Mouse (Mus musculus) gastrocnemius, postnatal 14 days (tissue): ENCODE measurements around the gene Hmgcl. TPM values are rescaled to one million over a fixed set of nuclear protein-coding genes. Genes with fewer than 3 reads are reported as not detected.
A peak's percentile ranks its signal among the peaks of the same experiment; 100 is the strongest.

ENCODE experiments used
- DNase-seq: peaks from one replicate; pipeline ENCODE4 v3.0.0; 2021; ENCODE audit warnings: mixed read lengths
- intact Hi-C: fragments of 180-260 bp; cut with DNase I; formaldehyde crosslinking; loops from one replicate; pipeline ENCODE4 v1.15.1; 2025; ENCODE audit warnings: low total_unique reads
- long read RNA-seq, 2 experiments: library from polyadenylated mRNA; stranded (forward); transcript quantifications; one replicate each; pipeline ENCODE4 v2.0.0; 2021
- total RNA-seq, 2 experiments: library from RNA; stranded (reverse); gene quantifications; 2 replicates each; pipeline ENCODE4 v1.2.3; 2021

Hmgcl gene
- total RNA-seq = 10 to 100 TPM; 47.2 to 56.6 TPM
- long read RNA-seq, experiment 1, transcript Hmgcl-201 (9 exons, 1,418 nt) = major isoform, 230 of 241 reads
- long read RNA-seq, experiment 1, partial matches to known transcripts = 3 of 241 reads
- long read RNA-seq, experiment 1, other reads (novel, unspliced or antisense) = 8 of 241 reads
- long read RNA-seq, experiment 2, transcript Hmgcl-201 (9 exons, 1,418 nt) = major isoform, 237 of 245 reads
- long read RNA-seq, experiment 2, partial matches to known transcripts = 3 of 245 reads
- long read RNA-seq, experiment 2, other reads (novel, unspliced or antisense) = 5 of 245 reads

GRCm38 (mm10) chr4:135946278-135946658, at the start of gene Hmgcl:
Hmgcl (plus strand) TSS chr4:135946448.
- intact Hi-C loops = no loop called here

DNA sequence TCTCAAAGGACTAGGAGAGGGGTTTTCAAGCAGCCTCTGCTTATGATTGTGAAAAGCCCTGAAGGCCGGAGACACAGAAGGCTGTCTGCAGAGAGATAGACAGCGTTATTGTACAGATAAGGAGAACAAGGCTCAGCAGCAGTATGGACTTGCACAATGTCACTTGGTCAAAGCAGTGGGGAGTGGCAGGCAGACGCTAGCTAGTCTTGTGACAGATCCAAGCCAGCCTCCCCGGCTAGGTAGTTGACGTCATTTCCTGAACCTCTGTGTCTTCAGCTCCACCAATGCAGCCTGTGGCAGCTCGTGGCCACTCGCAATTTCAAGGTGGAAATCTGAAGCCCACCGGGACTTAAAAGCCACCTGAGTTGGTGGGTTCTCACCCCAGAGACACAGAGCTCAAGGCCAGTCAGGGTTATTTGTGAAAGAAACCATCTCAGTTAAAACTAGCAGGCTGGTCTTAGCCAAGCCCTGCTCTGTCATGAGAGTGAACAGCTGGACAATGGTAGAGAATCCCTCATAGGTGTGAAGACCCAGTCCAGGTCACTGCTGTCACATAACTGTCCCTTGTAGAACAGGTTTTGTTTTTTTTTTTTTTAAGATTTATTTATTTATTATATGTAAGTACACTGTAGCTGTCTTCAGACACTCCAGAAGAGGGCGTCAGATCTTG, 47.7 kb upstream of the Hmgcl start:
- intact Hi-C loops = no loop called here
- DNase-seq = no peak

More at GRCm38 (mm10) chr4:135946278-135946658, at the start of gene Hmgcl:
- DNase-seq = peak; percentile 97

GRCm38 (mm10) chr4:135899050-135899448, 47.2 kb upstream of the Hmgcl start:
- intact Hi-C loops = no loop called here
- no peak for DNase-seq

- intact Hi-C loops = no loop called here
- no peak for DNase-seq
These were observed 46.2 kb upstream of the Hmgcl start for GRCm38 (mm10) chr4:135900008-135900407.

- DNase-seq = no peak
- intact Hi-C loops = no loop called here
These were observed 43.5 kb upstream of the Hmgcl start for GRCm38 (mm10) chr4:135902606-135903242.

DNA sequence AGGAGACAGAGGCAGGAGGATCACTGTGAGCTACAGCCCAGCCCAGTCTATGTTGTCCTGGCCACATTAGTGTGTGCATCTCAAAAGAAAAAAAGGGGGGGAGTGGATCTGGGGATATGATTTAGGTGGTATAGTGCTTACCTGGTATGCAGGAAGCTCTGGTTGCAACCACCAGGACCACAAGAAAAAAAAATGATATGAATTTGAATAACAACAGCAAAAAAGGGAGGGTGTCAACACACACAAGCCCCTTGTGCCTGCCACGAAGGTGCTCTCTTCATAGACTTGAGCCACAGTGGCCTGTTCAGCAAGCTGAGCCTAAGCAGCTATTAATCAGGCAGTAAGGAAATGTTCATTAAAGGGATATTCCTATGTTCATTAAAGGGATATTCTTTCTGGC, 41.4 kb upstream of the Hmgcl start:
- intact Hi-C loops = no loop called here
- DNase-seq = no peak

DNA sequence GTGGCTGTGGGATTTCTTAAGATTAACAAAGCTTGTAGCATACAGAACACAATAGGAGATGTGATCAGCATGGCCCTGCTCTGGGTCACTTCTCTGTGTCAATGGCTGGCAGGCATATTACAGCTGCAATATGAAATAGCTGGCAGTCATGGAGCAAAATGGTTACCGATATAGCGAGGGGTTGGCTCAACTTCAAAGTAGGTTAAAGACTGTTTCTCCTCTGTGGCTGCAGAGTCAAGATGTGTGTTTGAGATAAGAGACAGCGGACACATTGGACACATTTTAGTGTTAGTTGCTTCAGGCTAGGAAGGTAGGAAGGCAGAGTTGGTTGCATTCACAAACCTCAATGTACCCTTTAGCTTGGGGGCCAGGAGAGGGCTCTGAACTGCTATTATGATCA, 39.6 kb upstream of the Hmgcl start:
- DNase-seq = no peak
- intact Hi-C loops = no loop called here

- intact Hi-C loops = no loop called here
- no peak for DNase-seq
These were observed 36.8 kb upstream of the Hmgcl start for GRCm38 (mm10) chr4:135909326-135910066.

DNA sequence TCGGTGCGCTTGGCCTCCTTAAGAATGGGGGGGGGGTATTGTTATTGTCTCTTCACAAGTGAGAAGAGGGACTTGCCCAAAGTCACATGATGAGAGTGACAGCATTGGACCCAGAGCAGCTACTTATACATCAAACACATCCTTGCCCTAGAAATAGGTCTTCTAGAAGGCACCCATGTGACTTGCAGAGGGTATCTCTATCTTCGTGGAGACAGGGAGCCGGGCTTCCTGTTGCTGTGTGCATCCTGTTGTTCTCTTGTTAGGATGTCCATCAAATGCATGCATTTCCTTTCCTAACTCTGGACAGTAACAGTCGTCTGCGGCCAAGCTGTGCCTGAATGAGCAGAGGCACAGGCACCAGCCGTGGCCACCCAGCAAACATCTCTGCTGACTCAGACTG, 34.7 kb upstream of the Hmgcl start:
- DNase-seq = no peak
- intact Hi-C loops = no loop called here

GRCm38 (mm10) chr4:135912164-135912563, 34.1 kb upstream of the Hmgcl start:
- intact Hi-C loops = no loop called here
- DNase-seq = no peak

GRCm38 (mm10) chr4:135912835-135913234, 33.4 kb upstream of the Hmgcl start:
- DNase-seq = no peak
- intact Hi-C loops = no loop called here

- DNase-seq = no peak
- intact Hi-C loops = no loop called here
These were observed 32.8 kb upstream of the Hmgcl start for GRCm38 (mm10) chr4:135913433-135913832.

DNA sequence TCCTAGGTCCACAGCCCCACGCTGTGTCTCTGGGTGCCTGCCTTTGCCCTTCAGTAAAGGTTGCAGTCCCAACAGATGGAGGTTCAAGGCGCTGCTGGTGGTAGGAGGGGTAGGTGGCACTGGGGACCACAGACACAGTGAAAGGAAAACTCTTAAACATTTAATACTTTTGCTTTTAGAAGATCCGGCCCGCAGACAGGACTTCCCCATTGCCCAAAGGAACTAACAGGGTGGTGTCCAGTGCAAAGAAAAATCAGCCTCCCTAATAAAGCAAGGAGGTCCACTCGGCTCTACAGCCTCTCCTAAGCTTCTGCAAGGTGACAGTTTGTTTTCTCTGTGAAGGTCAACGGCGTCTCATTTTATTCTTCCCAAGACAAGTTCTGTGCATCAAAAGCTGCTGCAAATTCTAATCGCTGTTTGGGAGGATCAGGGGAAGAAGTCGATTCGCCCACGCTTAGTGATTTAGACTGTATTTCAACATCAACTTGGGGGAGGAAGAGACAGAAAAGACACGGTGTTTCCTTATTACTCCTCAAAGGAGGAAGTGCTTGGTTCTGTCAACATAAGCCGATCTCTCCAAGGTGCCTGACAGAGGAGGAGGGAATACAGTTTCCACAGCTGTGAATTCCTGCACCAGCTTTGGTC, 27.5 kb upstream of the Hmgcl start:
- intact Hi-C loops = no loop called here
- no peak for DNase-seq

DNA sequence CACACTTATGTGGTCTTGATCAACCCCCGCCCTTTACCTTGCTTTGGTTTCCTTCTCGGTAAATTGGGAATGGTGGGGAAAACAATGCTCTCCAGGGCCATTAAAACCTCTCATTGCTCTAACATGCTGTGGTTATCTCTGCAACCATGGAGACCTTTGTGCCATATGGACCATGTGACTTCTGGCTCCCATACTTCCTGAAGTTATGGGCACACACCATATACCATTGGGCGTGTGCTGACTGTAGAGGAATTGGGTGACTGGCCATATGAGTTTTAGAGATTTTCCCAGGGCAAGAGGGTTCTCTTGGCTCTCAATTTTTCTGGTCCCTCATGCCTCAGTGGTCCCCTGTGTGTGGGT, 27.0 kb upstream of the Hmgcl start:
- intact Hi-C loops = no loop called here
- no peak for DNase-seq

DNA sequence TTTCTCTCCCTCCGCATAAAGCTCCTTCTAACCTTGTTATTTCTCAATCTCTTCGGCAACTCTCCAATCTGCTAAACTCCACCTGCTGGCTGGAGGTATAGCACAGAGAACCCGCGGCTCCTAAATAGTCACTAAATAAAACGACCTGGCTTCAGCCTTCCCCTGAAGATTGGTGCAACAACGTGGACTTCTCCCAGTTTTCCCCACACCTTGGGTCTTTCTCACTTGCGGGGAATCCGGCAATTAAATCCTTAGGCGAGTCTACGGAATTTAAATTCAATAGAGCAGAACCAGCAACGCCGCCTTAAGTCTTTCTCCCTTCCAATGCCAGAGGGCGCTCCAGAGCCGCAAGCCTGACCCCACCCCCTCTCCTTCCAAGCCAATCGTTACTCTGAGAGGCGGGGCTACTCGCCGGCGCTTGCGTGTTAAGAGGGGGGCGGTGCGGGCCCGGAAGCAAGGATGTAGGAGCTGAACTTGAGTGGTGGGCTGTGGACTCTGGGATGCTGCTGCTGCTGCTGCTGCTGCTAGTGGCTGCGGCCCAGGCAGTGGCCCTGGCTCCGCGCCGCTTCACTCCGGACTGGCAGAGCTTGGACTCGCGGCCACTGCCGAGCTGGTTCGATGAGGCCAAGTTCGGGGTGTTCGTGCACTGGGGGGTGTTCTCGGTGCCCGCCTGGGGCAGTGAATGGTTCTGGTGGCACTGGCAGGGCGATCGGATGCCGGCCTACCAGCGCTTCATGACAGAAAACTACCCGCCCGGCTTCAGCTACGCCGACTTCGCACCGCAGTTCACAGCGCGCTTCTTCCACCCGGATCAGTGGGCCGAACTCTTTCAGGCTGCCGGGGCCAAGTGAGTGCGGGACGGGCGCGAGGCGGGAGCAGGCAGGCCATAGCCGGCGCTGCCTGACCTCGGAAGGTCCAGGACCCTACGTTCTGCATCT, 25.7 kb upstream of the Hmgcl start, which contains the start of gene Fuca1:
Gene Fuca1 (plus strand): TSS at position 432 of the 938 bp plus-strand sequence.
- intact Hi-C loops = no loop called here
- peak; percentile 94 for DNase-seq

- no peak for DNase-seq
- intact Hi-C loops = no loop called here
These were observed 24.8 kb upstream of the Hmgcl start for GRCm38 (mm10) chr4:135921257-135922120.

DNA sequence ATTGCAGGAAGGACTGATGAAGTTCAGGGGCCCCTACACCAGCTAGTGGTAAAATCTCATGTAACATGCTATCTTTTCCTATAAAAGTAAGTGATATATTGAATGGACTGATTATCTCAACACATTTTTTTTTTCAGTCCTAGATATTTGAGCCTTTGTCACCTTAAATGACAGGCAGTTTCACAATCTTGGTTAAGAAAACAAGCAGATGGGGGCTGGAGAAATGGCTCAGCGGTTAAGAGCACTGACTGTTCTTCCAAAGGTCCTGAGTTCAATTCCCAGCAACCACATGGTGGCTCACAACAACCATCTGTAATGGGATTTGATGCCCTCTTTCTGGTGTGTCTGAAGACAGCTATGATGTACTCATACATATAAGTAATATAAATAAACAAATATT, 24.1 kb upstream of the Hmgcl start:
- intact Hi-C loops = no loop called here
- DNase-seq = no peak

- intact Hi-C loops = no loop called here
These were observed 21.8 kb upstream of the Hmgcl start for GRCm38 (mm10) chr4:135924418-135924817.

More at GRCm38 (mm10) chr4:135924418-135924817, 21.8 kb upstream of the Hmgcl start:
- no peak for DNase-seq
